Mouse (Mus musculus): ENCODE data around the gene Mta1.

- TF ChIP-seq CTCF (IDR thresholded peaks at IDR 0.05; ENCODE audit: low read depth), result 0 out of 2 replicates have a peak, but pooled peaks have one; percentile 18
- no peak for TF ChIP-seq EP300 (optimal IDR thresholded peaks at IDR 0.05)
Measured at GRCm38 (mm10) chr12:113114856-113115538, 16.9 kb downstream of the Mta1 start.

Data from stomach, postnatal 0 days (tissue).